Mouse (Mus musculus): ENCODE data around the gene Rnf40. TPM values are rescaled to one million over a fixed set of nuclear protein-coding genes. Genes with fewer than 3 reads are reported as not detected.
"Not testable (repeated sequence)": the region's sequence is repeated elsewhere in the genome, so short reads cannot be mapped to it uniquely, and the experiment has no call there.

The Rnf40 gene
- polyA plus RNA-seq, 1 experiment from 2014 or later: 44.9 TPM

GRCm38 (mm10) chr7:127611011-127611410, 22.4 kb downstream of the Rnf40 start:
- Histone ChIP-seq H3K9me3 (no peaks in the 10 kb centered on the region), H3K27me3 (no peaks in the 10 kb centered on the region), H3K4me3 (no peak overlapping the region), H3K4me1 (replicated peaks) (peaks cover 16% of the 10 kb centered on the region), H3K4me2 (no peak overlapping the region), H3K36me3 (peaks cover 62% of the 10 kb centered on the region), H3K27ac (replicated peaks) (no peak overlapping the region), H3K9ac (no peak overlapping the region)
- ATAC-seq (ENCODE audit: low FRiP score, low read depth): no peak
- WGBS: 97% methylated on average over 29 of the region's 29 CpGs

- Histone ChIP-seq H3K27me3 (no peaks in the 10 kb centered on the region), H3K9ac (no peak overlapping the region), H3K27ac (replicated peaks) (no peak overlapping the region), H3K9me3 (no peaks in the 10 kb centered on the region), H3K4me3 (no peak overlapping the region), H3K4me1 (replicated peaks) (peaks cover 22% of the 10 kb centered on the region), H3K4me2 (no peak overlapping the region), H3K36me3 (peaks cover 60% of the 10 kb centered on the region)
- no peak for ATAC-seq (ENCODE audit: low FRiP score, low read depth)
- 95% methylated on average over 26 of the region's 26 CpGs for WGBS
Observed at GRCm38 (mm10) chr7:127611561-127611960, 23.0 kb downstream of the Rnf40 start.

GRCm38 (mm10) chr7:127613501-127613900, 24.9 kb downstream of the Rnf40 start:
- ATAC-seq (ENCODE audit: low FRiP score, low read depth): no peak
- Histone ChIP-seq H3K9ac (no peak overlapping the region), H3K4me3 (peak overlapping the region; percentile 99; the same call in 1 of the 2 replicates), H3K36me3 (peaks cover 41% of the 10 kb centered on the region), H3K27ac (replicated peaks) (no peak overlapping the region), H3K4me2 (peak overlapping the region; percentile 71), H3K27me3 (no peaks in the 10 kb centered on the region), H3K4me1 (replicated peaks) (peaks cover 34% of the 10 kb centered on the region), H3K9me3 (no peaks in the 10 kb centered on the region)
- WGBS: 89% methylated on average over 8 of the region's 8 CpGs

GRCm38 (mm10) chr7:127614091-127614490, 25.5 kb downstream of the Rnf40 start:
- H3K9ac ChIP-seq: peak overlapping the region; percentile 89
- H3K27me3 ChIP-seq: no peaks in the 10 kb centered on the region
- WGBS: 21% methylated on average over 8 of the region's 8 CpGs

GRCm38 (mm10) chr7:127614511-127614890, 25.9 kb downstream of the Rnf40 start:
- Histone ChIP-seq H3K4me1 (replicated peaks) (peaks cover 34% of the 10 kb centered on the region), H3K9me3 (no peaks in the 10 kb centered on the region), H3K27ac (replicated peaks) (peak overlapping the region; percentile 89), H3K36me3 (peaks cover 31% of the 10 kb centered on the region), H3K9ac (peak overlapping the region; percentile 89), H3K4me2 (peak overlapping the region; percentile 71), H3K27me3 (no peaks in the 10 kb centered on the region), H3K4me3 (peak overlapping the region; percentile 99)
- ATAC-seq (ENCODE audit: low FRiP score, low read depth): peak; percentile 21
- WGBS: under 1% methylated on average over 16 of the region's 44 CpGs

More at GRCm38 (mm10) chr7:127614091-127614490, 25.5 kb downstream of the Rnf40 start:
- H3K27ac ChIP-seq (replicated peaks): no peak overlapping the region
- H3K9me3 ChIP-seq: no peaks in the 10 kb centered on the region
- peaks cover 35% of the 10 kb centered on the region for H3K36me3 ChIP-seq
- peak overlapping the region; percentile 99 for H3K4me3 ChIP-seq
- peaks cover 34% of the 10 kb centered on the region for H3K4me1 ChIP-seq (replicated peaks)
- no peak for ATAC-seq (ENCODE audit: low FRiP score, low read depth)
- H3K4me2 ChIP-seq: peak overlapping the region; percentile 71

GRCm38 (mm10) chr7:127614891-127615843, 26.6 kb downstream of the Rnf40 start, which contains the start of gene Zfp629:
TSS of gene Zfp629 (minus strand) at chr7:127615797.
- Histone ChIP-seq H3K36me3 (peaks cover 24% of the 10 kb centered on the region), H3K27ac (replicated peaks) (peak within 1 kb of the TSS; percentile 89), H3K4me1 (replicated peaks) (peaks cover 34% of the 10 kb centered on the region), H3K4me2 (peak within 1 kb of the TSS; percentile 71), H3K27me3 (no peaks in the 10 kb centered on the region), H3K4me3 (peak within 1 kb of the TSS; percentile 99), H3K9me3 (no peaks in the 10 kb centered on the region), H3K9ac (peak within 1 kb of the TSS; percentile 89)
- WGBS: under 1% methylated on average over 37 of the region's 50 CpGs
- peak; percentile 94 for ATAC-seq (ENCODE audit: low FRiP score, low read depth)

- H3K9me3 ChIP-seq: no peaks in the 10 kb centered on the region
- peak overlapping the region; percentile 99 for H3K4me3 ChIP-seq
- 61% methylated on average over 1 of the region's 1 CpGs for WGBS
- H3K27ac ChIP-seq (replicated peaks): no peak overlapping the region; the same call in 1 of the 2 replicates
- peaks cover 13% of the 10 kb centered on the region for H3K36me3 ChIP-seq
- no peaks in the 10 kb centered on the region for H3K27me3 ChIP-seq
- H3K4me1 ChIP-seq (replicated peaks): peaks cover 34% of the 10 kb centered on the region
- H3K4me2 ChIP-seq: peak overlapping the region; percentile 71
- H3K9ac ChIP-seq: peak overlapping the region; percentile 10; the same call in 1 of the 2 replicates
- no peak for ATAC-seq (ENCODE audit: low FRiP score, low read depth)
Observed at GRCm38 (mm10) chr7:127616336-127616735, 27.8 kb downstream of the Rnf40 start.

- no peak overlapping the region for H3K4me2 ChIP-seq
- no peaks in the 10 kb centered on the region for H3K9me3 ChIP-seq
- peaks cover 34% of the 10 kb centered on the region for H3K4me1 ChIP-seq (replicated peaks)
- H3K27me3 ChIP-seq: no peaks in the 10 kb centered on the region
- peaks cover 7% of the 10 kb centered on the region for H3K36me3 ChIP-seq
- 85% methylated on average over 1 of the region's 1 CpGs for WGBS
- H3K27ac ChIP-seq (replicated peaks): no peak overlapping the region
- no peak overlapping the region for H3K4me3 ChIP-seq
- ATAC-seq (ENCODE audit: low FRiP score, low read depth): no peak
- H3K9ac ChIP-seq: 0 out of 2 replicates have a peak overlapping the region, but pooled peaks have one; percentile 10
Observed at GRCm38 (mm10) chr7:127616881-127617280, 28.3 kb downstream of the Rnf40 start.

GRCm38 (mm10) chr7:127617962-127618361, 29.4 kb downstream of the Rnf40 start:
- H3K9me3 ChIP-seq: no peaks in the 10 kb centered on the region
- H3K9ac ChIP-seq: no peak overlapping the region
- ATAC-seq (ENCODE audit: low FRiP score, low read depth): no peak
- H3K4me3 ChIP-seq: no peak overlapping the region
- 20% methylated on average over 2 of the region's 2 CpGs for WGBS
- H3K27me3 ChIP-seq: no peaks in the 10 kb centered on the region
- H3K27ac ChIP-seq (replicated peaks): no peak overlapping the region
- H3K4me1 ChIP-seq (replicated peaks): peaks cover 34% of the 10 kb centered on the region
- no peak overlapping the region for H3K4me2 ChIP-seq
- H3K36me3 ChIP-seq: no peaks in the 10 kb centered on the region

- WGBS: 90% methylated on average over 7 of the region's 8 CpGs
- H3K27ac ChIP-seq (replicated peaks); H3K27me3 ChIP-seq; H3K9ac ChIP-seq; H3K9me3 ChIP-seq; ATAC-seq (ENCODE audit: low FRiP score, low read depth); H3K36me3 ChIP-seq; H3K4me2 ChIP-seq; H3K4me3 ChIP-seq: not testable (repeated sequence)
- peaks cover 31% of the 10 kb centered on the region for H3K4me1 ChIP-seq (replicated peaks)
Observed at GRCm38 (mm10) chr7:127618402-127618801, 29.8 kb downstream of the Rnf40 start.

GRCm38 (mm10) chr7:127626039-127626438, 37.5 kb downstream of the Rnf40 start:
- H3K27me3 ChIP-seq: no peaks in the 10 kb centered on the region
- 99% methylated on average over 7 of the region's 7 CpGs for WGBS
- H3K36me3 ChIP-seq: no peaks in the 10 kb centered on the region
- H3K4me2 ChIP-seq: no peak overlapping the region
- ATAC-seq (ENCODE audit: low FRiP score, low read depth): no peak
- H3K4me3 ChIP-seq: no peak overlapping the region
- H3K4me1 ChIP-seq (replicated peaks): no peaks in the 10 kb centered on the region
- no peak overlapping the region for H3K9ac ChIP-seq
- H3K27ac ChIP-seq (replicated peaks): no peak overlapping the region
- no peaks in the 10 kb centered on the region for H3K9me3 ChIP-seq

GRCm38 (mm10) chr7:127626471-127626870, 37.9 kb downstream of the Rnf40 start:
- H3K4me2 ChIP-seq: no peak overlapping the region
- H3K4me1 ChIP-seq (replicated peaks): no peaks in the 10 kb centered on the region
- no peak overlapping the region for H3K27ac ChIP-seq (replicated peaks)
- H3K27me3 ChIP-seq: no peaks in the 10 kb centered on the region
- 89% methylated on average over 4 of the region's 4 CpGs for WGBS
- no peaks in the 10 kb centered on the region for H3K9me3 ChIP-seq
- H3K36me3 ChIP-seq: no peaks in the 10 kb centered on the region
- H3K9ac ChIP-seq: no peak overlapping the region
- ATAC-seq (ENCODE audit: low FRiP score, low read depth): no peak
- no peak overlapping the region for H3K4me3 ChIP-seq
